Mouse (Mus musculus): ENCODE data around the gene Pcbp1.
"Not testable (repeated sequence)": the region's sequence is repeated elsewhere in the genome, so short reads cannot be mapped to it uniquely, and the experiment has no call there.

Pcbp1 gene

GRCm38 (mm10) chr6:86526032-86526960 is at the start of gene Pcbp1:
TSS of gene Pcbp1 (minus strand) at chr6:86526321.
- Histone ChIP-seq H3K36me3 (ENCODE audit: insufficient read depth, low read length) (peaks cover 52% of the 10 kb centered on the region), H3K27me3 (ENCODE audit: insufficient read depth, low read length) (no peaks in the 10 kb centered on the region), H3K4me1 (replicated peaks; ENCODE audit: low read depth, low read length) (peaks cover 39% of the 10 kb centered on the region), H3K9me3 (ENCODE audit: low read length) (no peaks in the 10 kb centered on the region), H3K4me3 (replicated peaks; ENCODE audit: low read length) (peak within 1 kb of the TSS; percentile 97)
- no peak for TF ChIP-seq CTCF (conservative IDR thresholded peaks at IDR 0.05; ENCODE audit: low read length)

- Histone ChIP-seq H3K4me3 (replicated peaks; ENCODE audit: low read length) (no peak overlapping the region), H3K9me3 (ENCODE audit: low read length) (no peaks in the 10 kb centered on the region), H3K4me1 (replicated peaks; ENCODE audit: low read depth, low read length) (peaks cover 18% of the 10 kb centered on the region), H3K27me3 (ENCODE audit: insufficient read depth, low read length) (0 out of 2 replicates have a peak, but pooled peaks cover 5% of the 10 kb centered on the region), H3K36me3 (ENCODE audit: insufficient read depth, low read length) (no peaks in the 10 kb centered on the region)
- TF ChIP-seq POU5F1 (IDR thresholded peaks at IDR 0.05; ENCODE audit: borderline replicate concordance, low read length) (no peak), CTCF (conservative IDR thresholded peaks at IDR 0.05; ENCODE audit: low read length) (no peak), NANOG (IDR thresholded peaks at IDR 0.05; ENCODE audit: borderline replicate concordance, low read length) (no peak)
These were observed 48.4 kb upstream of the Pcbp1 start for GRCm38 (mm10) chr6:86574495-86574894.

GRCm38 (mm10) chr6:86570830-86571229 is 44.7 kb upstream of the Pcbp1 start:
- Histone ChIP-seq H3K4me1 (replicated peaks; ENCODE audit: low read depth, low read length) (peaks cover 30% of the 10 kb centered on the region), H3K4me3 (replicated peaks; ENCODE audit: low read length) (peak overlapping the region; percentile 14), H3K27me3 (ENCODE audit: insufficient read depth, low read length) (0 out of 2 replicates have a peak, but pooled peaks cover 5% of the 10 kb centered on the region), H3K9me3 (ENCODE audit: low read length) (no peaks in the 10 kb centered on the region), H3K36me3 (ENCODE audit: insufficient read depth, low read length) (peaks cover 5% of the 10 kb centered on the region)
- TF ChIP-seq NANOG (IDR thresholded peaks at IDR 0.05; ENCODE audit: borderline replicate concordance, low read length) (no peak), CTCF (conservative IDR thresholded peaks at IDR 0.05; ENCODE audit: low read length) (no peak), POU5F1 (IDR thresholded peaks at IDR 0.05; ENCODE audit: borderline replicate concordance, low read length) (no peak)

- Histone ChIP-seq H3K4me3 (replicated peaks; ENCODE audit: low read length) (no peak overlapping the region; the same call in 1 of the 2 replicates), H3K4me1 (replicated peaks; ENCODE audit: low read depth, low read length) (peaks cover 30% of the 10 kb centered on the region), H3K36me3 (ENCODE audit: insufficient read depth, low read length) (peaks cover 18% of the 10 kb centered on the region), H3K27me3 (ENCODE audit: insufficient read depth, low read length) (0 out of 2 replicates have a peak, but pooled peaks cover 5% of the 10 kb centered on the region), H3K9me3 (ENCODE audit: low read length) (no peaks in the 10 kb centered on the region)
- TF ChIP-seq POU5F1 (IDR thresholded peaks at IDR 0.05; ENCODE audit: borderline replicate concordance, low read length): no peak
- no peak for TF ChIP-seq NANOG (IDR thresholded peaks at IDR 0.05; ENCODE audit: borderline replicate concordance, low read length)
- TF ChIP-seq CTCF (conservative IDR thresholded peaks at IDR 0.05; ENCODE audit: low read length): no peak
These were observed 43.3 kb upstream of the Pcbp1 start for GRCm38 (mm10) chr6:86569461-86569820.

GRCm38 (mm10) chr6:86568816-86569460 is 42.8 kb upstream of the Pcbp1 start:
- peaks cover 30% of the 10 kb centered on the region for H3K4me1 ChIP-seq (replicated peaks; ENCODE audit: low read depth, low read length)
- H3K36me3 ChIP-seq (ENCODE audit: insufficient read depth, low read length): peaks cover 22% of the 10 kb centered on the region
- no peaks in the 10 kb centered on the region for H3K9me3 ChIP-seq (ENCODE audit: low read length)
- 0 out of 2 replicates have a peak, but pooled peaks cover 5% of the 10 kb centered on the region for H3K27me3 ChIP-seq (ENCODE audit: insufficient read depth, low read length)
- H3K4me3 ChIP-seq (replicated peaks; ENCODE audit: low read length): no peak overlapping the region; the same call in 1 of the 2 replicates
- TF ChIP-seq CTCF (conservative IDR thresholded peaks at IDR 0.05; ENCODE audit: low read length) (no peak), NANOG (IDR thresholded peaks at IDR 0.05; ENCODE audit: borderline replicate concordance, low read length) (no peak), POU5F1 (IDR thresholded peaks at IDR 0.05; ENCODE audit: borderline replicate concordance, low read length) (no peak)

GRCm38 (mm10) chr6:86565782-86566181 is 39.7 kb upstream of the Pcbp1 start:
- peaks cover 20% of the 10 kb centered on the region for H3K4me1 ChIP-seq (replicated peaks; ENCODE audit: low read depth, low read length)
- H3K27me3 ChIP-seq (ENCODE audit: insufficient read depth, low read length): no peaks in the 10 kb centered on the region

GRCm38 (mm10) chr6:86557182-86557581 is 31.1 kb upstream of the Pcbp1 start:
- H3K9me3 ChIP-seq (ENCODE audit: low read length); H3K4me1 ChIP-seq (replicated peaks; ENCODE audit: low read depth, low read length); H3K27me3 ChIP-seq (ENCODE audit: insufficient read depth, low read length); H3K4me3 ChIP-seq (replicated peaks; ENCODE audit: low read length): not testable (repeated sequence)
- peaks cover 76% of the 10 kb centered on the region for H3K36me3 ChIP-seq (ENCODE audit: insufficient read depth, low read length)

More at GRCm38 (mm10) chr6:86565782-86566181, 39.7 kb upstream of the Pcbp1 start:
- peaks cover 50% of the 10 kb centered on the region for H3K36me3 ChIP-seq (ENCODE audit: insufficient read depth, low read length)
- H3K9me3 ChIP-seq (ENCODE audit: low read length): no peaks in the 10 kb centered on the region
- TF ChIP-seq NANOG (IDR thresholded peaks at IDR 0.05; ENCODE audit: borderline replicate concordance, low read length) (no peak), CTCF (conservative IDR thresholded peaks at IDR 0.05; ENCODE audit: low read length) (no peak), POU5F1 (IDR thresholded peaks at IDR 0.05; ENCODE audit: borderline replicate concordance, low read length) (no peak)
- no peak overlapping the region for H3K4me3 ChIP-seq (replicated peaks; ENCODE audit: low read length)

- H3K4me3 ChIP-seq (replicated peaks; ENCODE audit: low read length): no peak overlapping the region
- H3K4me1 ChIP-seq (replicated peaks; ENCODE audit: low read depth, low read length): no peaks in the 10 kb centered on the region; the same call in 1 of the 2 replicates
- no peaks in the 10 kb centered on the region for H3K27me3 ChIP-seq (ENCODE audit: insufficient read depth, low read length)
- TF ChIP-seq POU5F1 (IDR thresholded peaks at IDR 0.05; ENCODE audit: borderline replicate concordance, low read length) (no peak), CTCF (conservative IDR thresholded peaks at IDR 0.05; ENCODE audit: low read length) (no peak), NANOG (IDR thresholded peaks at IDR 0.05; ENCODE audit: borderline replicate concordance, low read length) (no peak)
- peaks cover 78% of the 10 kb centered on the region for H3K36me3 ChIP-seq (ENCODE audit: insufficient read depth, low read length)
- peaks cover 5% of the 10 kb centered on the region for H3K9me3 ChIP-seq (ENCODE audit: low read length)
These were observed 30.4 kb upstream of the Pcbp1 start for GRCm38 (mm10) chr6:86556345-86557058.

Measured in E14TG2a.4 (cell line).